Mouse (Mus musculus): ENCODE measurements around the gene Ttc28.

DNA sequence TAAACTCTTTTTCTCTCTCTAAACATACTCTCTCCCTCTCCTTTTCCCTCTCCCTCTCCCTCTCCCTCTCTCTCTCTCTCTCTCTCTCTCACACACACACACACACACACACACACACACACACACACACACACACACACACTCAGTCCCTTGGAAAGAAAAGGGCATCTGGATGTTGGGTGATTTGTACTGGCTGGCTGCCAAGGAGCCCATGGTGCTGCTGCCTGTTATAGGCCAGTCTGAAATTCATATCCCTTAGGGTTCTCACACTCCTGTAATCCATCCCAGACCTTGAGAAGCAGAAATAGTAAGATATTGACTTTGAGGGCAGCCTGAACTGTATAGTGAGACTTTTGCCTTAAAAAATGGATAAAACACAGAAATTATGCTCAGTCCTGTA is 4.9 kb upstream of the Ttc28 start:
- TF ChIP-seq MAFK (IDR thresholded peaks at IDR 0.05; ENCODE audit: insufficient read depth, low read depth, low read length): no peak
- no peak for TF ChIP-seq ZC3H11A (IDR thresholded peaks at IDR 0.05; ENCODE audit: borderline replicate concordance, low read depth, low read length)
